Mouse (Mus musculus): Measurements from ENCODE around the gene Gm21994.
"Not testable (repeated sequence)": the region's sequence is repeated elsewhere in the genome, so short reads cannot be mapped to it uniquely, and the experiment has no call there.

- TF ChIP-seq GATA1, TAL1 (IDR thresholded peaks at IDR 0.05; ENCODE audit: low read length): not testable (repeated sequence)
These were observed at the start of gene Gm21994 for GRCm38 (mm10) chr2:150255491-150255890.
